Comparison of ENCODE assay signal across 19 mouse cellular contexts in the genomic region with DNA sequence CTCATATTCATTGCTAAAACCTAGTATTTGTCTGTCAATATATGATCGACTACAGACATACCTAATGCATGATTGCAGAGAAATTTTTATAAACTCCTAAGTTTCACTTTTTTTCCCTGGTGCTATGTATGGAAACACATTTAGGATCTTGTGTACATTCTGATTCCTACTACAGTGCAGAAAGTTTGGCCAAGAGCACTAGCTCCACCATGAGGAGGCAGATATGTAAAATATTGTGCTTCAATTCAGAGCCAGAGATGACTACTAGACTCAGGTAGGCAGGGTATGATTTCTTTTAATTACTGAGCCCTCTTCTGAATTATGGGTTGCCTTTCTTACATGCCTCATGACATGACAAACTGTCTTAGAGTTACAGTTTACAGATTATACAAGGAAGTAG.
DNase-seq lines count a peak whose midpoint lies in the region; ATAC-seq and TF ChIP-seq lines count a peak whose summit lies in the region.
"Had no signal": no experiment of that assay in that cellular context is flagged by ENCODE, and none has a peak within 500 bp of the region (broad histone marks: within the 10 kb centered on the region; RNA-seq: fewer than 3 reads in every experiment).

No protein-coding gene starts in this region.

- no peak for ATAC-seq in intestine, postnatal 0 days
- no peak for ATAC-seq in intestine, embryonic 15.5 days
- ATAC-seq: liver, embryonic 12.5 days had no signal

- no peaks in the 10 kb centered on the region for H3K27me3 ChIP-seq in intestine, postnatal 0 days (replicated peaks; ENCODE audit: control insufficient read depth, insufficient read depth, low read length)
- H3K27me3 ChIP-seq in intestine, embryonic 15.5 days (replicated peaks): no peaks in the 10 kb centered on the region
- H3K27me3 ChIP-seq: forebrain, embryonic 12.5 days; limb, embryonic 12.5 days; liver, embryonic 12.5 days; midbrain, embryonic 12.5 days had no signal

- peak; percentile 25; the same call in 1 of the 2 replicates for TF ChIP-seq CTCF in intestine, postnatal 0 days (IDR thresholded peaks at IDR 0.05; ENCODE audit: low read depth)

- H3K9ac ChIP-seq in intestine, postnatal 0 days (ENCODE audit: low read depth, low read length): no peak overlapping the region
- H3K9ac ChIP-seq in intestine, embryonic 15.5 days: no peak overlapping the region
- H3K9ac ChIP-seq: forebrain, embryonic 12.5 days; limb, embryonic 12.5 days; liver, embryonic 12.5 days; midbrain, embryonic 12.5 days had no signal

- no peak overlapping the region for H3K4me3 ChIP-seq in intestine, postnatal 0 days (ENCODE audit: low read depth, low read length)
- no peak overlapping the region for H3K4me3 ChIP-seq in intestine, embryonic 15.5 days (replicated peaks)
- H3K4me3 ChIP-seq: forebrain, embryonic 12.5 days; limb, embryonic 12.5 days; liver, embryonic 12.5 days; midbrain, embryonic 12.5 days; myocyte had no signal

- no peaks in the 10 kb centered on the region for H3K36me3 ChIP-seq in intestine, postnatal 0 days (ENCODE audit: control insufficient read depth, insufficient read depth)
- H3K36me3 ChIP-seq in intestine, embryonic 15.5 days: no peaks in the 10 kb centered on the region
- H3K36me3 ChIP-seq: forebrain, embryonic 12.5 days; limb, embryonic 12.5 days; liver, embryonic 12.5 days; midbrain, embryonic 12.5 days had no signal

- no peaks in the 10 kb centered on the region for H3K9me3 ChIP-seq in intestine, postnatal 0 days (ENCODE audit: control insufficient read depth)
- H3K9me3 ChIP-seq in intestine, embryonic 15.5 days: no peaks in the 10 kb centered on the region
- H3K9me3 ChIP-seq: forebrain, embryonic 12.5 days; limb, embryonic 12.5 days; liver, embryonic 12.5 days; midbrain, embryonic 12.5 days had no signal

- H3K4me2 ChIP-seq in intestine, postnatal 0 days (replicated peaks; ENCODE audit: low read depth): no peak overlapping the region
- H3K4me2 ChIP-seq in intestine, embryonic 15.5 days (replicated peaks): no peak overlapping the region
- H3K4me2 ChIP-seq: forebrain, embryonic 12.5 days; limb, embryonic 12.5 days; liver, embryonic 12.5 days; midbrain, embryonic 12.5 days had no signal

- no peak overlapping the region for H3K27ac ChIP-seq in intestine, postnatal 0 days (ENCODE audit: low read depth, low read length)
- no peak overlapping the region for H3K27ac ChIP-seq in intestine, embryonic 15.5 days
- H3K27ac ChIP-seq: forebrain, embryonic 12.5 days; limb, embryonic 12.5 days; liver, embryonic 12.5 days; macrophage; midbrain, embryonic 12.5 days had no signal

- WGBS in intestine, postnatal 0 days: 89% methylated on average over 1 of the region's 1 CpGs
- WGBS in intestine, embryonic 15.5 days: 72% methylated on average over 1 of the region's 1 CpGs

- DNase-seq in cerebellum, postnatal 14 days: peak; percentile 2 to 6
- DNase-seq in cerebellum, adult 9-11 months: no peak
- peak; percentile 17 to 20 for DNase-seq in right cerebral cortex, postnatal 10 days (ENCODE audit: low spot score in 2 of 2)
- no peak for DNase-seq in right cerebral cortex, postnatal 25 days
- DNase-seq in telencephalon, adult 2 months (ENCODE audit: low read depth, low spot score): peak; percentile 11
- no peak for DNase-seq in adrenal gland, postnatal 4 days (ENCODE audit: low spot score in 2 of 2)
- DNase-seq: adrenal gland, adult 8-10 months; cerebellum, adult 18-20 months; kidney, adult 8-10 months; kidney, postnatal 14 days; thymus, postnatal 14 days had no signal

- no peaks in the 10 kb centered on the region for H3K4me1 ChIP-seq in intestine, postnatal 0 days (replicated peaks; ENCODE audit: control insufficient read depth, insufficient read depth, low read length)
- no peaks in the 10 kb centered on the region for H3K4me1 ChIP-seq in intestine, embryonic 15.5 days (replicated peaks)
- H3K4me1 ChIP-seq: forebrain, embryonic 12.5 days; limb, embryonic 12.5 days; liver, embryonic 12.5 days; midbrain, embryonic 12.5 days had no signal

Comparison
In these comparisons a context has a peak if more than half of its experiments do, and no peak if none do; other contexts are left out.
1. DNase-seq: peak in cerebellum, postnatal 14 days (2 of 2), right cerebral cortex, postnatal 10 days (2 of 2) and telencephalon, adult 2 months (single experiment); none in cerebellum, adult 9-11 months (single experiment), right cerebral cortex, postnatal 25 days (single experiment) and adrenal gland, postnatal 4 days (0 of 2).